Mouse (Mus musculus) spleen, adult 2 months (tissue): ENCODE results near the gene Gm29427.
"Not testable (repeated sequence)": the region's sequence is repeated elsewhere in the genome, so short reads cannot be mapped to it uniquely, and the experiment has no call there.

Source experiments
- CTCF ChIP-seq: fragments of 200-500 bp; IDR thresholded peaks from 2 replicates; pipeline ENCODE4 v1.5.1; 2011; ENCODE audit warnings: mild to moderate bottlenecking, inconsistent platforms; ENCODE audit not compliant: insufficient read depth, insufficient read length, insufficient replicate concordance; ENCODE audit errors: extremely low read depth
- POLR2A ChIP-seq: fragments of 200-500 bp; IDR thresholded peaks from 2 replicates; pipeline ENCODE4 v1.6.1; 2011; ENCODE audit warnings: low read depth, low read length, inconsistent platforms

- TF ChIP-seq POLR2A, CTCF: not testable (repeated sequence)
These were observed 56.0 kb downstream of the Gm29427 start for GRCm38 (mm10) chr1:130659641-130660040.
